Mouse (Mus musculus): ENCODE data around the gene Rnf40.
"Not testable (repeated sequence)": the region's sequence is repeated elsewhere in the genome, so short reads cannot be mapped to it uniquely, and the experiment has no call there.

Gene Rnf40

DNA sequence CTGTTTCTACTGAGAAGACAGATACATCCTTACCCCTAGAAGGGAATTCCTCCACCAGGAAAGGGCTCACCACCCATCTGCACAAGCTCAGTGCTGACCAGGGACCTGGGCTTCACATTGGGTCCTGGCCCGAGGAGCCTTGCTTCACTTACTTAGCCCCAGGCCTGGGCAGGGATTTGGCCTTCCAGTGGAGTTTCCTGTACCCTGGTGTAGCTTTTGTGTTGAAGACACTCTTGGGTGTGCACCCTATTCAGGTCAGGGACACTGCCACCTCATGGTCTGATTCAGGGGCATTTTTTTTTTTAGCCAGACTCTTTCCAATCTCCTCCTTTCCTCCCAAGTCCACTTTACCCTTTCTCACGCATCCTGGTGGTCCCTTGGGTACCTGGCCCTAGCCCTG, 14.3 kb downstream of the Rnf40 start:
- DNase-seq (ENCODE audit: low spot score in 2 of 2), result no peak

DNA sequence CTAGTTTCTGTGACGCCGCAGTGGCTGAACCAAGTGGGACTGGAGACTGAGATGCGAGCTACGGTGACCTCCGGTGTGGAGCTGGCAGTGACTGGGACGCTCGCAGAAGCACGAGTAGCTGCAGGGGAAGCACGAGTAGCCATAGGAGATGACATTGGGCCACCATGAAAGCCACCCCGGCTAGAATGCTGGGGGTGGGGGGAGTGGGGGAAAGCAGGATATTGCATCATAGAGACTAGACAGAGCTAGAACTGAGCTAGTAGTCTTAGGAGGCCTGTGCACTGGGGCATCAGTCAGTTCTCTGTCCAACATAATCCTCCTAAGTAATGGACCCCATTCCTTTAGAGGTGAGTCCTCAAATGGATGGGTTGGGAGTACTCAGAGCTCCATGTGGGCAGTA, 15.7 kb downstream of the Rnf40 start:
- no peak for DNase-seq (ENCODE audit: low spot score in 2 of 2)

DNA sequence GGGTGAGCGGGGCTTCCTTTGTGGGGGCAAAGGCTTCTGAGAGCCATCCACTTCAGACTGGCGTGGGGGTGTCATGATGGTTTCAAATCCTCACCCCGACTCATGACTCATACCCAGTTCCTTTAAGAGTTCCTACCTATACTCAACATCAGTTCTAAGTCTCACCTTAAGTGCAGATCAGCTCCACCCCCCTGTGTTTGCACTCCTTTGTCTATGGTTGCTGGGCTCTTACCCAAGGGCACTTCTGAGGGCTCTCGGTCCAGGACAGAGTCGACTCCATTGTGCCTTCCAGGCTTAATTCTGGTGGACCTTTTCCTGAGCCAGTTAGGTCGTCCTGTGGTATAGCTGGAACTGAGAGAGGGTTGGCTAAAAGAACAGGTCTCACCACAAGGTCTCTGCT, 18.6 kb downstream of the Rnf40 start:
- no peak for DNase-seq (ENCODE audit: low spot score in 2 of 2)

DNA sequence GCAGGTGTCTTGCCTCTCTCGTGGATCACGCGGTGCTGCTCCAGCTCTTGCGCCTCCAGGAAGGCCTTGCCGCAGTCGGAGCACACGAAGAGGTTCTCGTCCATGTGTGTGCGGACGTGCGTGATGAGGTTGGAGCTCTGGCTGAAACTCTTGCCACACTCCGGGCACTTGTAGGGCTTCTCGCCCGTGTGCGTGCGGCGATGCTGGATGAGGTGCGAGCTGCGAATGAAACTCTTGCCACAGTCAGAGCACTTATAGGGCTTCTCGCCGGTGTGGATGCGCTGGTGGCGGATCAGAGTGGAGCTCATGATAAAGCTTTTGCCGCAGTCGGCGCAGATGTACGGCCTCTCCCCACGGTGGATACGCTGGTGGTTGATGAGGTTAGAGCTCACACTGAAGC, 22.4 kb downstream of the Rnf40 start:
- DNase-seq (ENCODE audit: low spot score in 2 of 2), result no peak

DNA sequence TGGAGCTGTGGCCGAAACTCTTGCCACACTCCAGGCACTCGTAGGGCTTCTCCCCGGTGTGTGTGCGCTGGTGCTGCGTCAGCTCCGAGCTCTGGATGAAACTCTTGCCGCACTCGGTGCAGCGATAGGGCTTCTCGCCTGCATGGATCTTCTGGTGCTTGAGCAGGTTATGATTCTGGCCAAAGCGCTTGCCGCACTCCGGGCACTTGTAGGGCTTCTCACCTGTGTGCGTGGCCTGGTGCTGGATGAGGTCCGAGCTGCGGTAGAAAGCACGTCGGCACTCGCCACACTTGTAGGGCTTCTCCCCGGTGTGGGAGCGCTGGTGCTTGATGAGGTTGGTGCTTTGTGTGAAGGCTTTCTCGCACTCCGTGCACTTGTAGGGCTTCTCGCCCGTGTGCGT, 23.0 kb downstream of the Rnf40 start:
- no peak for DNase-seq (ENCODE audit: low spot score in 2 of 2)

DNA sequence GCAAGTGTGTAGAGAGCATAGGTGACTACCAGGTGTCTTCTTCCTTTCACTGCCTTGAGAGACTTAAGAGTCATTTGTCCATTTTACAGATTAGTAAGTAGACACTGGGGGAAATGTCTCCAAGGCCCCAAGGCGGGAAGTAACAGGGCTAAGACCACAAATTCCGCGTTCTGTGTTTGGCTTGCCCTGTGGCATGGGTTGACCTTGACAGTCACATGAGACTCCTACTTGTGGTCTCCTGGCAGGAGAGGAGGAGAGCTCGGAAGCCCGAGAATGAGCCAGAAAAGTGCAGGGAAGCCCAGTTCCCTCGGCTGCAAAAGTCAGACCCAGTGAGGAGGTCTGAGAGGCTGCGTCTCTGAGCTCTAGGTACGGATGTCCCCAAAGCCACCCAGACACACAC, 24.9 kb downstream of the Rnf40 start:
- DNase-seq (ENCODE audit: low spot score in 2 of 2), result no peak

DNA sequence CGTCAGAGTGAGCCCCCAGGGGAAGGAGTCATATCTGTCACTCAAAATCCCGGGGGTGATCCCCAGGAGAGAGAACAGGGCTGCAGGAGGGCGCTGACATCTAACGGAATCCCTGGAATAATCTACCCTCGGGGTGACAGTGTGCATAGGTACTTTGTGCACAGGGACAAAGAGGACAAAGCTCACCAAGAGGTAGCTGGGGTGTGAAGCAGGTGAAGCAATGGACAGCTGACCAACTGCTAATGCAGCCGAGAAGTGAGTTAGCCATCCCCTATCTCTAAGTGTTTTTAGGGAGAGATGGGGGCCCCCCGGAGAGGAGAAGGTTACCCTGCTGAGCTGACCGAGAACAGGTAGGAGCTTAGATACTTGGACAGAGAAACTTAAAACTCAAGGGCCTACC, 25.5 kb downstream of the Rnf40 start:
- DNase-seq (ENCODE audit: low spot score in 2 of 2), result no peak

DNA sequence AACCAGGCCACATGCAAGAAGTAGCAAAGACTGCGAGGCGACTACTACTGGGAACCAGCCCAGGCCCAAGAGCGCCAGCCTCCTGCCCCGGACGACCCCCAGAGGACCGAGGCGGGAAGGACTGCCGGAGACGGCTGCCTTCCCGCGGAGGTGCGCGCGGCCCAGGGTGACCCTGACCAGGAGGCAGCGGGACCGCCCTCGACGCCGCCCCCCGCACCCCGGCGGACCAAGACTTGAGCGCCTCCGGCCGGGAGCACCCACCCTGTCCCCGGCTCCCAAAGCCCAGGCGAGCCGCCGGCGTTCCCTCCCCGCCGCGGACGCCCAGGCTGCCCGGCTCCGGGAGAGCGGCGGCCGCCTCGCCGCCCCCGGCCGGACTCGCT, 25.9 kb downstream of the Rnf40 start:
- DNase-seq (ENCODE audit: low spot score in 2 of 2), result peak in 1 of 2 experiments; percentile 38

DNA sequence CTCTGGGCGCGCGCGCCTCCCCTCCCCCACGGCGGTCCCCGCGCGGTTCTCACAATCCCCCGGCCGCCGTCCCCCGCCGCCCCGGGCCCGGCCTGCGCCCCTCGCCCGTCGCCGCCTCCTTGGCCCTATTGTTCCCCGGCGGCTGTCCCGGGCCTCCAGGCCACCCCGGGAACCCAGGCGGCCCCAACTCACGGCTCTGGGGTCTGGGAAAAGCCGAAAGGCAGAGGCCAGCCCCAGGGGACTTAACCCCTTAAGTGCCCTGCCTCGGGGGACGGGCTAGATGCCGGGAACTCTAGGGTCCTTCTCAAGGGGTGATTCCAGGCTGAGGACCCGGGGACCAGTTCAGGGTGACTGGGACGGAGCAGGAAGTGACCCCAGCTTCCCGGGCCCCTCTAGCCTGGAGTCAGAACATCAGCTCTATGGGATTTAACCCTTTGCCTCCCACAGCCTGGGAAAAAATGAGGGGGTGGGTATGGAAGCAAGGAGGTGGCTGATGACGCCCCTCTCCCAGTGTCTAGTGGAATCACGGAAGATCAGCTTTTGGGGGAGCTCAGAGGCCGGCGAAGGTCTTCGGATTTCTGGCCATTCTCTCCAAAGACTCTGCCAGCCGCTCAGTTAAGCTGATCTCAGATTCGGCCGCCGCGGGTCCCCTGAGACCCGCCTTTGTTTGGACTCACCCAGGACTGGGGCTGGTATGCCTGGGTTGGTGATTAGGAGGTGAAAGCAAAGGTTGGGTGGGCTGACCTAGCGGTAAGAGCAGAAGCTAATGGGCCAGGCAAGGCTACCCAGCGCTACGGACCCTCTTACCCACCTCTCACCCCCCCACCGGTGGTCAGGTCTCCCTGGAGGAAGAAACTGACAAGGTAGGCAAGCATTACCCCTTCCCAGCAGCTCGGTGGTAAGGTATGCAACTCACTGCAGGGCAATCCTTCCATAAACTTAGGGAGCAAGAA, 26.6 kb downstream of the Rnf40 start, which contains the start of gene Zfp629:
Zfp629 (minus strand) TSS at position 907 of the 953 bp plus-strand sequence.
- DNase-seq (ENCODE audit: low spot score in 2 of 2), result peak; percentile 75 to 76

DNA sequence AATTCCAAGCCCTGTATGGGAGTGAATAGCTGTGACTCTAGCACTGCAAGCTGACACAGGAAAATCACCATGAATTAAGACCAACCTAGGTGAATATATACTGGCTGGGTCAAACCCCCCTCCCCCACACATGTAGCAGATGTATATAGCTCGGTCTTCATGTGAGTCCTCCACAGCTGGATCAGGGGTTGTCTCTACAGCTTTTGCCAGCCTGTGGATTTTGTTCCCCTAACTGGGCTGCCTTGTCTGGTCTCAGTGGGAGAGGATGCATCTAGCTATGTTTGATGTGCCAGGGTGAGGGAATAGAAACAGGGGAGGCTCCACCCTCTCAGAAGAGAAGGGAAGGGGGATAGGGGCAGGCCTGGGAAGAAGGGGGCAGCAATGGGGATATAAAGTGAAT, 27.8 kb downstream of the Rnf40 start:
- no peak for DNase-seq (ENCODE audit: low spot score in 2 of 2)

DNA sequence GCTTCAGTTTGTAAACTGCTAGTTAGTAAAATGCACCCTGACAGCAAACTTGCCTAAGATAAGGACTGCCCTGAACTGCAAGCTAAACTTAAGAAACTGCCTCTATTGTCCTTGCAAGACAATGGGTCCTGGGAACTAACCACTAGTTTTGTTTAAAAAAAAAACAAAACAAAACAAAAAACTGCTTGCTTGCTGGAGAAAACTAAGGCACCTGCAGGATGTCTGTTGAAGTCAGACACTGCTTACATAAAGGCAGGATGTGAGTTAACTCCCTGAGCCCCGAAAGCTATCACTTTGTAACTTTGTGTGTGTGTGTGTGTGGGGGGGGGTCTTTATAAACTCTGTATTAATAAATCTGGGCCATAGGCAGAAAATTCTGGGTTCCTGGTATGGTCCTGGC, 28.3 kb downstream of the Rnf40 start:
- DNase-seq (ENCODE audit: low spot score in 2 of 2), result no peak

DNA sequence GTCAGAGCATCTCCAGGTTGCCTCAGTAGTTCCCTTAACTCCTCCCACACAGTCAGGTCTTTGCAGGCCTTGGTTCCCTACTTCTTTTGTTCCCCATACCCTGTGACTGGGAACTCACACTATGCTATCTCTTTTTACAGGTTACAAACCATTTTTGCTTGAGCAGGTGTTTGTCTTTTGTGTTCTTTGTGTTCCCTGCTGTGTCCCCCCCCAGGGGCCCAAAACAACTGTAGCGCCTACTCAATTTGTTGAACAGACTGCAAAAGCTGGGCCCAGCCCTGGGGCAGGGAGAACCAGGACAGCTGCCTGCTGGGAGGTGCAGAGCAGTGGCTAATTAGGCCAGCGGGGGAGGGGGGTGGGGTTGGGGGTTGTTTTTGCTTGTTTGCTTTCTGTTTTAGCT, 29.4 kb downstream of the Rnf40 start:
- DNase-seq (ENCODE audit: low spot score in 2 of 2), result no peak

DNA sequence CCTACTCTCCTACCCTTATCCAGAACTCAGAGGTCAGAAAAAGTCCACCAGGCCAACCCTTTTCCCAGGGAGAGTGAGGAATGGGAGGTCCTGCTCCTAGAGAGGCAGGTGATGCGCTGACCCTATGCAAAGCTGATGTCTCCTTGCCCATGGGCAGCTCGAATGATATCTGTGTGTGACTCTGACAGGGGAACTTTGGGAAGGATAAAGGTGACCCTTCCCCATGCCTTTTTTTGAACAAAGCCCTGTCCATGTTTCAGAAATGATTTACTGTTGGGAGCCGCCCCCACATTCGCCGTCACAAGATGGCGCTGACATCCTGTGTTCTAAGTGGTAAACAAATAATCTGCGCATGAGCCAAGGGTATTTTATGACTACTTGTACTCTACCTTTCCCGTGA, 29.8 kb downstream of the Rnf40 start:
- DNase-seq (ENCODE audit: low spot score in 2 of 2), result not testable (repeated sequence)

DNA sequence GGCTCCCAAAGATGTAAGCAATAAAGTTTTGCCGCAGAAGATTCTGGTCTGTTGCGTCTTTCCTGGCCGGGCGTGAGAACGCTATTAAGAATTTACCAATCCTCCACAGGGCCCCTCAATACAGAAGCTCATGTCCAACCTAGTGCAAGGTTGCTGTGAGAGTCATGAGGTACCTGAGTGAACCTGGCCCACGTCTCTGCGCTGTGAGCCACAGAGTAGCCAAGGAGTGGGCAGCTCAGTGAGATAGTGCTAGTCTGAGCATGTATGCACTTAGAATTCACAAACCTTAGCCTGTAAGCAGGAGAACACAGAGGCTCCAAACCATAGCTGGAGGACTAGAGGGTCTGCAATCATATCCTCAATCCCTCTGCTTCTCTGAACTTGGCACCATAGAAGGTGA, 37.5 kb downstream of the Rnf40 start:
- no peak for DNase-seq (ENCODE audit: low spot score in 2 of 2)

DNA sequence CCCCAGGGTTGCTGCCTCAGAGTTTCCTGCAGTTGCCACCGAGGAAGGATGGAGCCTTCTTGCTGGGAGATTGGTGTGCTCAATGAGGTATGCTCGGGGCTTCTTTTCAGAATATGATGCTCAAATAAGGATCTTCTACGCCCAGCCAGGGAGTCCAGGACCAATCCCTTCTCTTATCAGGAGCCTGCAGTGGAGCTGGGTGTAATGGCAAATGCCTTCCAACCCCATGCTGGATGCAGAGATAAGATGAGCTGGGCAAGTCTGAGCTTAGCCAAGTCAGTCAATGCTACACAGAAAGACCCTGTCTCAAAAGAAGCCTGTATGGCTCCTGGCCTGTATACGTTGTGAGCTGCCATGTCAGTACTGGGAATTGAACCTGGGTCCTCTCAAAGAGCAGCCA, 37.9 kb downstream of the Rnf40 start:
- DNase-seq (ENCODE audit: low spot score in 2 of 2), result no peak

DNA sequence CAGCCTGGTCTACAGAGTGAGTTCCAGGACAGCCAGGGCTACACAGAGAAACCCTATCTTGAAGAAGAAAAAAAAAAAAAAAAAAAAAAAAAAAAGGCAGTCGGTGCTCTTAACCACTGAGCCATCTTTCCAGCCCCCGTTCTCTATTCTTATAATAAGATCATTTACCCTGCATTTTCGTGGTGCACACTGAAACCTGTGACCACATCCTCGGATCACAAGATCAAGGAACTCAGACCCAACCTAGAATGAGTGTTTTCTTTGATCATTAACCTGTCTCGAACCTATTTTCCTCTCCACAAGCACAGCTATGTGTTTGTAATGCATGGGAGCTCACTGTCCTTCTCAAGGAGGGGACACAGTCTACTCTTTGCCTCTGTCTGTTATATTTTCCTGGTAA, 40.1 kb downstream of the Rnf40 start:
- no peak for DNase-seq (ENCODE audit: low spot score in 2 of 2)

DNA sequence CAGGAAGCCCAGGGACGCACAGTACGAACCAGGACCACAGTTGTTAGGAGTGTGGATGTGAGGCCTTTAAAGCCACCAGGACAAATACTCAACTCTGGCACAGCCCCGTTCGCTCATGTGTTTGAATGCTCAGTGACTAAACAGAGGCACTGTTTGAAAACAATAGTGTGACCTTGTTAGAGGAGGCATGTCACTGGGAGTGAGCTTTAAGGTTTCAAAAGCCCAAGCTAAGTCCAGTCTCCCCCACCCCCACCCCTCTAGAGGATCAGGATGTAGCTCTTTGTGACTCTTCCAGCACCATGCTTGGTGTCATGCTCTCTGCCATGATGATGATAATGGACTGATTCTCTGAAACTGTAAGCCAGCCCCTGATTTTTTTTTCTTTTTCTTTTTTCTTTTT, 42.8 kb downstream of the Rnf40 start:
- DNase-seq (ENCODE audit: low spot score in 2 of 2), result no peak

DNA sequence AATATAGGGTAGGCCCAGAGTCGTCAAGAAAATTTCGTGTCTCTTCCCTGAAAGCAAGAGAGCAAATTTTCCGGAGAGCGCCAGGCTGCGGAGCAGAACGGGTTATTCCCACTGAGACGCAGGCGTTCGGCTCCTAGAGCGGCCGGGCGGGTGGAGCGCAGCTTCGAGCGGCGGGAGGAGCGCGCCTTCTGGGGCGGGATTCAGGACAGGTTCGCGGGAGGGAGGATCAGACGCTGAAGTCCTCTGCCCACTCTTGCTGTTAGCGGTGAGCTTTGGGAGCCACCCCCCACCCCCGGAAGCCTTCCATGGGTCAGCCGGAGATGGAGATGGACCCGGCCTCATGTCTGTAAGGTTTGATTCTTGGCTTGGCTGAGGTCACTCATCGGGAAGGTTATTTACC, 48.4 kb downstream of the Rnf40 start:
- DNase-seq (ENCODE audit: low spot score in 2 of 2), result peak; percentile 77 to 79

DNA sequence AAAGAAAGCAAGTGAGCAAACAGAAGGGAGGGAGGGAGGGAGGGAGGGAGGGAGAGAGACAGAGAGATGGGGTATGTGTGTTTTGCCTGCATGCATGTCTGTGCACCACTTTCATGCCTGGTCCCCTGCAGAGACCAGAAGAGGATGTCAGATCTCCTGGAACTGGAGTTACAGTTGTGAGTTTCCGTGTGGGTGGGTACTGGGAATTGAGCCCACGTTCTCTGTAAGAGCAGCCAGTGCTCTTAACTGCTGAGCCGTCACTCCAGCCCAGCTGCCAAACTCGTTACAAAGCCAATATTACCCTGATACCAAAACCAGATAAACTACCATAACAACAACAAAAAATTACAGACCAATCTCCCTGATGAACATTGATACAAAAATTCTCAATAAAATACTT, 52.7 kb downstream of the Rnf40 start:
- DNase-seq (ENCODE audit: low spot score in 2 of 2), result peak; percentile 11 to 21

DNA sequence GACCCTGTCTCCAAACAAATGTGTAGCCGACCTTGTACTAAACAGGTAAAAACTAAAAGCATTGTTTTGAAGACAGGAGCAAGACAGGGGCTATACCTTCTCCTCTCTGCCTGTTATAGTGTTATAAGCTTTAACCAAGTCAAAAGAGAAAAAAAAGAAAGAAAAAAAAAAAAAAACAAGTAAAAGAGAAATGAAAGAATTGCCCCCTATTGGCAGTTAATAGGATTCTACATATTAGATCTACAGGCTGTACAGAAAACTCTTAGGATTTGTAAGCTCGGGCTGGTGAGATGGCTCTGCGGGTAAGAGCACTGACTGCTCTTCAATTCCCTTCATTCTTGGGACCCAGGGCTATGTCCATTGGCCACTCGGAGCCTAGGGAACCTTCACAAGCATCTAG, 53.7 kb downstream of the Rnf40 start:
- no peak for DNase-seq (ENCODE audit: low spot score in 2 of 2)

DNA sequence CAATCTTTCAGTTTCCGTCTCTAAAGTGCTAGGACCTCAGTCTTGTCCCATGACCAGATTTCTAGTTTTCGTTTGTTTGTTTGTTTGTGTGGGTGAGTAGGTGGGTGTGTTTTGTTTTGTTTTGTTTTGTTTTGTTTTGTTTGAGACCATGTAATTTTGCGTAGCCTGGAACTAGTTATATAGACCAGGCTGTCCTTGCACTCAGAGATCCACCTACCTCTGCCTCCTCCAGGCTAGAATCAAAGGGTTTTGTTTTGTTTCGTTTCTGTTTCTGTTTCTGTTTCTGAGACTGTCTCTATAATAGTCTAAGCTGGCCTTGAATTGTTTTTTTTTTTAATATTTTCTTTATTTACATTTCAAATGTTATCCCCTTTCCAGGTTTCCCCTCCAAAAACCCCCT, 57.8 kb downstream of the Rnf40 start:
- no peak for DNase-seq (ENCODE audit: low spot score in 2 of 2)

DNA sequence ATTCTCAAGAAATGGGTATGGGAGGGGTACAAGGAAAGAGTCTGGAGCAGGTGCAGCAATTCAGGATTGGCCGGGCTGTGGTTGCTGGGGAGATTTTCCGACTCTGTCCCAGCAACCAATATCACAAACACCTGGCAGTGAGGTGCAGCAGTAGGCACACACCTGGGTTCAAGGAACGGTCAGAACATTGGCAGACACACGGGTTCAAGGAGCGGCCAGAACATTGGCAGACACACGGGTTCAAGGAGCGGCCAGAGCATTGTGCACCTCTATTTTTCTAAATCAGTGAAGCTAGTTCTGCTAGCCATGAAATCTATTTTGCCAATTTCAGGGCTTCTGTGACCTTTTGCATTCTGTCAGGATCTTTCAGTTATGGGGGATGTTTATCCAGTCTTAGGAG, 59.0 kb downstream of the Rnf40 start:
- DNase-seq (ENCODE audit: low spot score in 2 of 2), result not testable (repeated sequence)

DNA sequence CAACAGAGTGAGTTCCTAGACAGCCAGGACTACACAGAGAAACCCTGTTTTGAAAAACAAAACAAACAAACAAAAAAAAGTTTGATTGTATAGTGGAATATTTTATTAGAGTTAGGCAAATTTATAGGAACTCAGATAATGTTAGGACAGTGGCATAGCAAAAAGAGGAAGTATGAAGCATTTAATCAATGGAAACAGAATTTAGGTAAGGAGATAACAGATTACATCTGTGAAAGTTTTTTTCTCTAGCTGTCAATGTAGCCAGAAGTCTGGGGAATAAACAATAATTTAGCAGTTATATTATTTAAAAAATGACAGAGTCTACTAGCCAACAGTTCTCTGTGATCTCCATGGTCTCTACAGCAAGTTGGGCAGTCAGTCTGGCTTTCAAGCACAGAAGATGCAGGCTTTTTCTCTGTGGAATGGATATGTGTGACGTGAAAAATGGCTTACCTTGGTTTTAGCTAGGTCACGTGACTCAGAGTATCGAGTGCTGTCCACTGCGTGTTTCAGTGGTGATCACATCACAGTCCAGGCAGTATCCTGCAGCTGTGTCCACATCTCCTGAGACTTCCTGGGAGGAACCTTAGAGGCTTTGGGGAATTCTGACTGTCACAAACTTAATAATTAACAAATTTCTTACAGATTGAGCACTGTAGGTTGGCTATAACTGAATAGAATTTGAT, 60.1 kb downstream of the Rnf40 start:
- no peak for DNase-seq (ENCODE audit: low spot score in 2 of 2)
